Mouse (Mus musculus) lung, postnatal 0 days (tissue): ENCODE results near the gene Meis2. TPM values are rescaled to one million over a fixed set of nuclear protein-coding genes. Genes with fewer than 3 reads are reported as not detected.

ENCODE experiments used
- ATAC-seq: fragments of 200-750 bp; cut with Nextera tagmentation; 2 replicates; pipeline ENCODE4 v1.8.0; 2017; ENCODE audit warnings: moderate library complexity
- DNase-seq: peaks from one replicate; pipeline ENCODE4 v3.0.0-alpha.2; 2016; ENCODE audit warnings: low spot score
- H3K27ac ChIP-seq: fragments of 300-500 bp; sonication (generic); 2 replicates; pipeline ENCODE4 v1.5.1; 2014; ENCODE audit warnings: antibody characterized with exemption, mild to moderate bottlenecking, low read length, mixed read lengths
- H3K27me3 ChIP-seq: fragments of 300-500 bp; sonication (generic); replicated peaks from 2 replicates; pipeline ENCODE4 v1.6.1; 2014; ENCODE audit warnings: low read length, mixed read lengths; ENCODE audit not compliant: insufficient read depth
- H3K36me3 ChIP-seq: fragments of 300-500 bp; sonication (generic); 2 replicates; pipeline ENCODE4 v1.6.1; 2014; ENCODE audit warnings: low read length, mixed read lengths; ENCODE audit not compliant: insufficient read depth
- H3K4me1 ChIP-seq: fragments of 300-500 bp; sonication (generic); 2 replicates; pipeline ENCODE4 v1.6.1; 2014; ENCODE audit warnings: antibody characterized with exemption, low read depth, low read length, mixed read lengths; ENCODE audit not compliant: insufficient read depth
- H3K4me2 ChIP-seq: fragments of 300-500 bp; sonication (generic); replicated peaks from 2 replicates; pipeline ENCODE4 v1.6.1; 2014; ENCODE audit warnings: low read depth, mild to moderate bottlenecking, low read length, moderate library complexity, mixed read lengths
- H3K4me3 ChIP-seq: fragments of 300-500 bp; sonication (generic); 2 replicates; pipeline ENCODE4 v1.5.1; 2014; ENCODE audit warnings: low read depth, low read length
- H3K9ac ChIP-seq: fragments of 300-500 bp; sonication (generic); replicated peaks from 2 replicates; pipeline ENCODE4 v1.6.1; 2014; ENCODE audit warnings: low read depth, mild to moderate bottlenecking
- H3K9me3 ChIP-seq: fragments of 300-500 bp; sonication (generic); 2 replicates; pipeline ENCODE4 v1.6.1; 2016; ENCODE audit warnings: low read length, mixed read lengths
- CTCF ChIP-seq: IDR thresholded peaks from 2 replicates; pipeline ENCODE4 v1.5.1; 2016; ENCODE audit warnings: antibody characterized with exemption, mild to moderate bottlenecking
- EP300 ChIP-seq: IDR thresholded peaks from 2 replicates; pipeline ENCODE4 v1.6.1; 2016; ENCODE audit warnings: antibody characterized with exemption, mild to moderate bottlenecking, control low read depth
- WGBS: fragments of 180-500 bp; shearing (Covaris S2); extraction: QIAGEN DNeasy Blood & Tissue Kit; methylation state at CpG from one replicate; pipeline ENCODE4 v1.1.7; 2014; 5-methylcytosine and 5-hydroxymethylcytosine counted together
- polyA plus RNA-seq: library from polyadenylated mRNA; unstranded; fragments of >200 nt; fragmentation: Nextera tagmentation; extraction: Ambion mirVana; gene quantifications from 2 replicates; pipeline ENCODE4 v1.2.1, GENCODE M21; 2015

Meis2 gene
- polyA plus RNA-seq, 1 experiment from 2014 or later = 12.0 TPM

DNA sequence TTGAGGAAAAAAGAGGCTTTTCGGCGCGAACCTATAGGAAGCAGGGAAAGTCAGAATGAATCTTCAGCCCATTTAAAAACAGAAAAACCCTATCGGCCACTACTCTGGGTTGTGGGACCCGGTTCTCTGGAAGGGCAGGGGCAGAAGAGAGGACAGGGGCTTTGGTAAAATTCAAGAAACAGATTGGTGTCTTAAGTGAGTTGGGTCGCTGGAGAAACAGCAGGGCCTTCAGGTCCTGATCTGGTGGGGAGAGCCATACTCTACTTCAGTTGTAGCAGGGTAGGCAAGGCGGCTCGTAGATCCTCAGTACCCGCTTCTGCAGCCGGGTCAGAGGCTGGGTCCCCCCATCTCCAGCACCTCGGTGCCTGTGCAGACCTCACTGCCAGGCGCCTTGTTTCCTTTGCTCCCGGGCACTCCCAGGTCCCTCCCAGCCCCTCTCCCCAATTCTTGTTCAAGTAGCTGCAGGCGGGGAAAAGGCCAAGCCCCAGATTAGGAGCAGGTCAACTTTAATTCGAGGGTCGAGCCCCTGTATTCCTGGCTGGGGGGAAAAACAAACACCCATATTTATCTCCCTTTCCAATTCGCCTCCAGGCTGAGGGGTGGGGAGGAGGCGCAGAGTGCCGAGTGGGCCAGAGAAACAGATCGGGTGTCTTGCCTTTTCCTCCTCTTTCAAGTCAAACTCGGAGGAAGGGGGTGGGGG lies 4.8 kb downstream of the Meis2 start:
- H3K36me3 ChIP-seq = no peaks in the 10 kb centered on the region
- TF ChIP-seq EP300 = no peak
- TF ChIP-seq CTCF = no peak
- H3K4me2 ChIP-seq = peak overlapping the region; percentile 75
- H3K4me3 ChIP-seq = peak overlapping the region; percentile 62
- peak overlapping the region; percentile 34; the same call in 1 of the 2 replicates for H3K9ac ChIP-seq
- DNase-seq = no peak
- ATAC-seq = no peak
- no peak overlapping the region for H3K27ac ChIP-seq
- WGBS = 21% methylated on average over 21 of the region's 21 CpGs
- no peaks in the 10 kb centered on the region for H3K4me1 ChIP-seq
- no peaks in the 10 kb centered on the region for H3K9me3 ChIP-seq
- no peaks in the 10 kb centered on the region for H3K27me3 ChIP-seq

GRCm38 (mm10) chr2:116060210-116060609 lies 5.4 kb downstream of the Meis2 start:
- no peak for DNase-seq
- Histone ChIP-seq H3K9me3 (no peaks in the 10 kb centered on the region), H3K4me2 (peak overlapping the region; percentile 75), H3K4me1 (no peaks in the 10 kb centered on the region), H3K4me3 (peak overlapping the region; percentile 62; the same call in 1 of the 2 replicates), H3K9ac (0 out of 2 replicates have a peak overlapping the region, but pooled peaks have one; percentile 34), H3K36me3 (no peaks in the 10 kb centered on the region), H3K27ac (no peak overlapping the region), H3K27me3 (no peaks in the 10 kb centered on the region)
- WGBS = 25% methylated on average over 19 of the region's 19 CpGs
- TF ChIP-seq EP300 = no peak
- peak; percentile 34 for TF ChIP-seq CTCF
- no peak for ATAC-seq

GRCm38 (mm10) chr2:116059661-116060060 lies 6.0 kb downstream of the Meis2 start:
- no peak for ATAC-seq
- no peak overlapping the region for H3K9ac ChIP-seq

DNA sequence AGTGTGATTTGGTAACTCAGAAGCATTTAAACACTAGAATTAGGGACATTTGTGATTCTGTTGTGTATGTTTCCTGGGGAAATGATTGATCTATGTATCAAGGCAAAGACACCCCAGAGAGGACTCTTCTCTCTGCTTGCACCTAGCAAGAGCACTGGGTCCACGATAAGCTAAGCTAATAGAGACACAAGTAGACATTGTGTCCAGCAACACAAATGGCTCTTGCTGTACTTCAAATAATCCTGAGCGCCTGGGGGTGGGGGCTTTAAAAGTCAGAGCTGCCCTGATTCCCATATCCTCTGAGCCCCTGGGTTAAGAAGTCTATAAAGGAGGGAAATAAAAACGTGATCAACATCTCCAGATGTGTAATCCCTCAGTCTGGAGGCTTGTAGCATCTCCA lies 6.6 kb downstream of the Meis2 start:
- 45% methylated on average over 3 of the region's 3 CpGs for WGBS
- no peak overlapping the region for H3K4me2 ChIP-seq
- TF ChIP-seq EP300 (no peak), CTCF (no peak)
- H3K9me3 ChIP-seq = no peaks in the 10 kb centered on the region
- no peaks in the 10 kb centered on the region for H3K4me1 ChIP-seq
- H3K27ac ChIP-seq = no peak overlapping the region
- DNase-seq (no peak), ATAC-seq (no peak)
- H3K36me3 ChIP-seq = no peaks in the 10 kb centered on the region
- H3K9ac ChIP-seq = no peak overlapping the region
- no peak overlapping the region for H3K4me3 ChIP-seq
- H3K27me3 ChIP-seq = no peaks in the 10 kb centered on the region

More at GRCm38 (mm10) chr2:116059661-116060060, 6.0 kb downstream of the Meis2 start:
- Histone ChIP-seq H3K27me3 (no peaks in the 10 kb centered on the region), H3K4me1 (no peaks in the 10 kb centered on the region), H3K27ac (no peak overlapping the region), H3K4me2 (peak overlapping the region; percentile 75; the same call in 1 of the 2 replicates), H3K9me3 (no peaks in the 10 kb centered on the region), H3K4me3 (no peak overlapping the region), H3K36me3 (no peaks in the 10 kb centered on the region)
- WGBS = 100% methylated on average over 1 of the region's 1 CpGs
- DNase-seq = no peak
- TF ChIP-seq CTCF = no peak

DNA sequence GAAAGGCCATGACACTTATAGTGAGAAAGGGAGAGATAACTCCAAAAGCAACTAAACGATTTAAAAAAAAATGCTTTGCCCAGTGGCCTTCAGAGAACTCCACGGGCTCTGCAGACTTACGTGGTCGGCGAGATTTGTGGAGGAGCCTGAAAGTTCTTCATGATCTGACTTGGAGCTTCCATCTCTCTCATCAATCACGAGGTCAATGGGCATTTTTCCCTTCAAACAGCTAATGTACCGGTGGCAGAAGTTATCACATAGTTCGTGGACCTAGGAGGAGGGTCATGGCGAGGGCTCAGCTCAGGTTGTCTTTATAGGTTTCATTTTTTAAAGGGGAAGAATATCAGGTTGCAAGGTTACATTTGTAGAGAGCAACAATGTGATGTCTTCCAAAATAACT lies 7.1 kb downstream of the Meis2 start:
- ATAC-seq = no peak
- H3K36me3 ChIP-seq = no peaks in the 10 kb centered on the region
- no peaks in the 10 kb centered on the region for H3K4me1 ChIP-seq
- no peak overlapping the region for H3K27ac ChIP-seq
- 57% methylated on average over 9 of the region's 9 CpGs for WGBS
- H3K4me3 ChIP-seq = no peak overlapping the region
- DNase-seq = no peak
- H3K9me3 ChIP-seq = no peaks in the 10 kb centered on the region
- TF ChIP-seq EP300 = no peak
- no peak for TF ChIP-seq CTCF
- H3K27me3 ChIP-seq = no peaks in the 10 kb centered on the region
- no peak overlapping the region; the same call in 1 of the 2 replicates for H3K4me2 ChIP-seq
- H3K9ac ChIP-seq = no peak overlapping the region

DNA sequence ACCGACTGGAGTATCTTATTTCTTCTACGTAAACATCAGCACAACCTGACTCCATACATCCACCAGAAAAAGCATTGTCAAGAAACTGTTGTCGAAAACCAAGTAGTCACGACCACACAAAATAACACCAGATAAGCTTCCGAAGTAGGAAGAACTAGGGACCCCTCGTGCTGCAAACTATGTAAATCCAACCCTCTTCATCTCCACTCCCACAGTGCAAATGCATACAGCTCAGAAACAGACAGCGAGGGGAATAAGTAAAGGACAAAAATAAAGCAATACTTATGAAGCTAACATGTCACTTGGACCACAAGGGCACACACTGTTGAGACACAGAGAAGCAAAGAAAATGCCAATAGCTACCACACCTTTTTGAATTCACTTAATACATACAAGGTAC lies 8.8 kb downstream of the Meis2 start:
- Histone ChIP-seq H3K27me3 (no peaks in the 10 kb centered on the region), H3K36me3 (no peaks in the 10 kb centered on the region), H3K9ac (no peak overlapping the region), H3K4me2 (no peak overlapping the region), H3K4me3 (no peak overlapping the region), H3K27ac (no peak overlapping the region), H3K9me3 (no peaks in the 10 kb centered on the region), H3K4me1 (no peaks in the 10 kb centered on the region)
- no peak for DNase-seq
- no peak for ATAC-seq
- 60% methylated on average over 7 of the region's 7 CpGs for WGBS
- TF ChIP-seq CTCF (no peak), EP300 (no peak)
